Mouse (Mus musculus) lung, postnatal 14 days (tissue): ENCODE measurements around the gene 2010003K11Rik.
A peak's percentile ranks its signal among the peaks of the same experiment; 100 is the strongest.

Source experiments
- DNase-seq: peaks from one replicate; pipeline ENCODE4 v3.0.0; 2021

2010003K11Rik gene

GRCm38 (mm10) chr19:4496535-4497262, 1.7 kb downstream of the 2010003K11Rik start:
- no peak for DNase-seq

DNA sequence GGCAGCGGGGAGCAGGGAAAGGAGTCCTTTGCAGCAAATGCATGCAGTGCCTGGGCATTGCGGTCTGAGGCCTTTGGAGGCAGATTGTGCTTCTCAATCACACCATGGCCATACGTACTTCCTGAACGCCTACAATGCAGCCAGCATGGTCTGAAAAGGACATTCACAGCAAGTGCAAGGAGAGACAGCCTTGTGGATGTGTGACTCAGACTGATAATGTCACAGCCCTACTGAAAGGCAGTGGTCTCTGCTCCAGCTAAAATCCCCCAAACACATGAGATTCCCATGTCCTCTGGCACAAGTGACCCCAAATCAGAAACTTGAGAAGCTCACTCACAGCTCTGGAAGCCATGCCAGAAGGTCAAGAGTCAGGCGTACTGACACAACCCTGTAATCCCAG, 2.6 kb downstream of the 2010003K11Rik start:
- DNase-seq, result no peak

GRCm38 (mm10) chr19:4494707-4495106, 3.7 kb downstream of the 2010003K11Rik start:
- no peak for DNase-seq

DNA sequence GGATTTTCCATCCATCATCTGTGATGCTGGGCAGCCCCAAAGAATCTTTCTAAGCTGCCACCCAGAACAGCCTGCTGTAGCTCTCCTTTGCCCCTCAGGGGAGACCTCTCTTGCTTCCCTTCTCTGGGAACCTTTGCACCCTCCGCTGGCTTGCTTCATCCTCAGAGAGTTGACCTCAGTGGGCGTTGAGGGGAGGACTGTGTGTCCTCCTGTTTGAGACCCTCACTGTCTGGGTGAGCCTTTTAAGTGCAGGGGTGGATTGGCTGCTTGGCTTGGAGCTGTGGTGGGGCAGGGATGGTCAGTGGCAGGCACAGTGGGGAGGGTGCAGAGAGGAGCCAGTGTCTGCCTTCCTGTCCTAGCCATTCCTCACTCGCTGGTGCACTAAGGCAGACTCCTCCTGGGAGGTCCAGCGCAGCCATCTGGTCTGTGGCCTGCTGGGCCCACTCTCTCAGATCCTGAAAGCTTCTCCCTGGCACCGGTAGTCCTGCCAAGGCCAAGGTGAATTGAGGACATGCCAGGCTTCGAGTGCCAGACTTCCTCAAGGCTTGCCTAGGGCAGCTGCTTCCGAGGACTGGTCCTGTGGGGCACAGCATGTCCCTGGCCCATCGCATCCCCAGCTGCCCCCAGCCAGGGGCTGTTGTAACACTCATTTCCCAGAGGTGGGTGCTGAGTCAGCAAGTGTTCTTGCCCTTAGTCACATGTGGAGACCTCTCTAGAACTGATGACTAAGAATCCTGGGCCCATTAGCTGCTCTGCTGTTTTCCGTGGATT, 5.7 kb downstream of the 2010003K11Rik start:
- peak; percentile 32 for DNase-seq

DNA sequence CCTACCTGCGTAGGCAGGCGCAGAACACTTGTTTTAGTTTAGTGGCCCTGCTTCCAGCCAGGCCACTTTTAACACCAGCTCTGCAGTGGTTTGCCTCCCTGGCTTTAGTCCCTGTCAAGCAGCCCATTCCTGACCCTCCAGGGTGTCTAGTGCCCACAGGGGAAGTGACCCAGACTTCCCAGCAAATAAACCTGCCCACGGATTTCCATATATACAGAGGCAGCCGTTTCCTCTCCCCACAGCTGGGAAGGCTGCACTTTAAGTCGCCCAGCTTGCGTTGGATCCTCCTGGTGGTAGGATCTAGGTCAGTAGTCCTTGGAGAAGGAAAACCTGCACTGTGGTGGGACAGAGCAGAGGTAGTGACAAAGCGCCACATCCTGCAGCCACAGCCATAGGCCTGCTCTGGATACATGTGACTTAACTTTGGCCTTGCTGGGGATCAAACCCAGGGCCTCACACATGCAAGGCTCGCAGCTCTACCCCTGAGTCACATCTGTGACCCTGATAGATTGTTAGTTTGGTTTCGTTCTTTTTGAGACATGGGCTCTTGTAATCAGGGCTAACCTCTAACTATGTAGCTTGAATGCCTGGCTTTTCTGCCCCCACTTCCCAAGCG, 7.2 kb downstream of the 2010003K11Rik start:
- DNase-seq, result no peak

- DNase-seq, result peak; percentile 41
Measured at GRCm38 (mm10) chr19:4487877-4488276, 10.5 kb downstream of the 2010003K11Rik start.

- DNase-seq, result no peak
Measured at GRCm38 (mm10) chr19:4485006-4485405, 13.4 kb downstream of the 2010003K11Rik start.

- no peak for DNase-seq
Measured at GRCm38 (mm10) chr19:4482111-4482859, 16.1 kb downstream of the 2010003K11Rik start.

- DNase-seq, result no peak
Measured at GRCm38 (mm10) chr19:4481326-4481725, 17.1 kb downstream of the 2010003K11Rik start.

DNA sequence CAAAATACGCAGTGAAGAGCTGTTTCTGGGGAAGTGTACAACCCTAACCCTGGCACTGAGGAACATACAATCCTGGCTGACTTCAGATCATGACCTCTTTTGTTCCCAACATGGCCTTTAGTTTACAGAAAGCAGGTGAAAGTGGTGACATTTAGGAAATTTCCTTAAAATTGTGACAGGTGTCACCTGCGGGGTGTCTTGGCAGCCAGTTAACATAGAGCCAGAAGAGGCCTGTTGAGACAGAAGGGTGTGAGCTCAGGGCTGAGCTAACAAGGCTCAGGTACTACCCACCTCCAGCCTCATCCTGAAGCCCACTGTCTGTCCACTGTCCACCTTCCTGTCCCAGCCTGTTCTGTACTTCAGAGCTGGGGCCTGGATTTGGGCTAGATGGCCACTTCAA, 18.3 kb downstream of the 2010003K11Rik start:
- no peak for DNase-seq

- no peak for DNase-seq
Measured at GRCm38 (mm10) chr19:4478190-4478516, 20.2 kb downstream of the 2010003K11Rik start.

GRCm38 (mm10) chr19:4477345-4478189, 20.8 kb downstream of the 2010003K11Rik start, which contains the start of gene Syt12:
Gene Syt12 (minus strand): TSS chr19:4477447.
- peak; percentile 50 for DNase-seq

GRCm38 (mm10) chr19:4476601-4477257, 21.7 kb downstream of the 2010003K11Rik start:
- DNase-seq, result peak; percentile 28

GRCm38 (mm10) chr19:4475224-4475925, 23.0 kb downstream of the 2010003K11Rik start:
- no peak for DNase-seq

GRCm38 (mm10) chr19:4474739-4475138, 23.6 kb downstream of the 2010003K11Rik start:
- no peak for DNase-seq

- no peak for DNase-seq
Measured at GRCm38 (mm10) chr19:4473549-4473948, 24.8 kb downstream of the 2010003K11Rik start.

- DNase-seq, result peak; percentile 25
Measured at GRCm38 (mm10) chr19:4468363-4468762, 30.0 kb downstream of the 2010003K11Rik start.

DNA sequence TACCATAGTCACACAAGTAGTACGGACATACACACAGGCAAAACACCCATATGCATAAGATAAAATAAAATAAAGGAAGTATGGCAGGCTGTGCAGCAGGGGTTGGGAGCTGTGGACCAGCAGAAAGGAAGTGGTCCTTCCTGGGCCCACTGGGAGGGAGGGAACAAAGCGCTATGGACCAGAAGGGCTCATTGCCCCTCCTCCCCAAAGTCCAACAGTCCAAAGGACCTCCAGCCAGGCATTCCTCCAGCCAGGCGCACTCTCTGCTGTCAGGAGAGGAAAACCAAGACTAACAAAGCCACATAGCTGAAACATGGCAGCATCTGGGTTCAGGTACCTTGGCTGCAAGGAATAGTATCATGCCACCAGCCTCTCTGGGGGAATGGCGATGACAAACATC, 33.7 kb downstream of the 2010003K11Rik start:
- no peak for DNase-seq

GRCm38 (mm10) chr19:4461981-4462380, 36.4 kb downstream of the 2010003K11Rik start:
- DNase-seq, result no peak

- peak; percentile 75 for DNase-seq
Measured at GRCm38 (mm10) chr19:4456227-4456626, 42.2 kb downstream of the 2010003K11Rik start.
